Mouse (Mus musculus) leukemia stem cell, adult 10-12 weeks (primary cell): ENCODE data around the gene Vmn1r214. TPM values are rescaled to one million over a fixed set of nuclear protein-coding genes. Genes with fewer than 3 reads are reported as not detected.

Source experiments
- polyA plus RNA-seq: library from polyadenylated mRNA; stranded (reverse); fragments of >175 nt; gene quantifications from 2 replicates; pipeline ENCODE4 v1.2.3, GENCODE M21; 2012; ENCODE audit warnings: low replicate concordance

Vmn1r214 gene
- polyA plus RNA-seq = not detected in 2 replicates

GRCm38 (mm10) chr13:23030118-23030517, at the start of gene Vmn1r214:
Gene Vmn1r214, plus strand, starts transcription at chr13:23030418.

GRCm38 (mm10) chr13:23007356-23007755, 22.9 kb upstream of the Vmn1r214 start, which contains the start of gene Vmn1r213:
Gene Vmn1r213, plus strand, starts transcription at chr13:23007656.

GRCm38 (mm10) chr13:23067725-23068124, 37.5 kb downstream of the Vmn1r214 start, which contains the start of gene Vmn1r215:
Gene Vmn1r215, plus strand, starts transcription at chr13:23068025.

Other genes with a start within 250 kb of the Vmn1r214 start
- gene Vmn1r209, start 220.7 kb upstream of the Vmn1r214 start, polyA plus RNA-seq = not detected in 2 replicates
- gene Vmn1r210, start 199.1 kb upstream of the Vmn1r214 start, polyA plus RNA-seq = not detected in 2 replicates
- gene Vmn1r211, start 172.9 kb upstream of the Vmn1r214 start, polyA plus RNA-seq = not detected in 2 replicates
- gene Vmn1r212, start 146.2 kb upstream of the Vmn1r214 start, polyA plus RNA-seq = not detected in 2 replicates
- not detected in 2 replicates for gene Vmn1r213, start 22.8 kb upstream of the Vmn1r214 start, polyA plus RNA-seq
- not detected in 2 replicates for gene Vmn1r215, start 37.6 kb downstream of the Vmn1r214 start, polyA plus RNA-seq
- gene Vmn1r217, start 87.8 kb downstream of the Vmn1r214 start, polyA plus RNA-seq = not detected in 2 replicates
- 0.02 TPM in 1 of 2 replicates, not detected in the other for gene Vmn1r218, start 102.7 kb downstream of the Vmn1r214 start, polyA plus RNA-seq
- not detected in 2 replicates for gene Vmn1r219, start 128.9 kb downstream of the Vmn1r214 start, polyA plus RNA-seq
- gene Vmn1r220, start 157.6 kb downstream of the Vmn1r214 start, polyA plus RNA-seq = not detected in 2 replicates
- not detected in 2 replicates for gene Vmn1r221, start 183.7 kb downstream of the Vmn1r214 start, polyA plus RNA-seq
- gene Vmn1r222, start 205.5 kb downstream of the Vmn1r214 start, polyA plus RNA-seq = not detected in 2 replicates
- gene Vmn1r223, start 216.7 kb downstream of the Vmn1r214 start, polyA plus RNA-seq = 0.03 TPM in 1 of 2 replicates, not detected in the other